Mouse (Mus musculus): Measurements from ENCODE around the gene Alk. TPM values are rescaled to one million over a fixed set of nuclear protein-coding genes. Genes with fewer than 3 reads are reported as not detected.

Alk gene
- polyA plus RNA-seq, 1 experiment from 2014 or later, result 0.61 TPM

DNA sequence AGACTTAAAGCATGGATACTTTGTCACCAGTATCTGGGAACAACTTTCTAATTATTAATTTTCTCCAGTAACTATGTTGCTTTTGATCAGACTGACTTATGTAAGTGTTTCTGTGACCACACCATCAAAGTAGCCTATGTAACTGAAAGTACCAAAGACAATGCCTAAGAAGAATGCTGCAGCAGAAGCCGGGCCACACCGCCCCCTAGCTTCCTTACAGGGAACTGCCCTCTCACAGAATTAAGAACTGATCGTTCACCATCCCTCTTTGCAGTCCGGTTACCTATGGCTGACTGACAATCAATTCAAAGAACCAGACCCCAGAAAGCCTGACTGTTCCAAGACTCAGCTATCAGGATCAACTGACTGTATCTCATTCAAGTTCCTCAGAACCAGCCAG, 362.4 kb downstream of the Alk start:
- ATAC-seq (ENCODE audit: low FRiP score, low TSS enrichment) (no peak), DNase-seq (ENCODE audit: low spot score) (peak; percentile 28)
- Histone ChIP-seq H3K4me1 (replicated peaks; ENCODE audit: control insufficient read depth, insufficient read depth) (no peaks in the 10 kb centered on the region), H3K36me3 (ENCODE audit: control insufficient read depth, insufficient read depth, low read length) (no peaks in the 10 kb centered on the region), H3K9ac (ENCODE audit: low read length) (no peak overlapping the region), H3K9me3 (ENCODE audit: control insufficient read depth, low read length) (0 out of 2 replicates have a peak, but pooled peaks cover 5% of the 10 kb centered on the region), H3K27me3 (ENCODE audit: control insufficient read depth, insufficient read depth, low read length) (no peaks in the 10 kb centered on the region), H3K27ac (replicated peaks) (no peak overlapping the region), H3K4me2 (replicated peaks; ENCODE audit: low read depth) (no peak overlapping the region), H3K4me3 (ENCODE audit: low read depth, low read length) (no peak overlapping the region)
- peak; percentile 86 for TF ChIP-seq CTCF (IDR thresholded peaks at IDR 0.05; ENCODE audit: low read depth)
- TF ChIP-seq EP300 (optimal IDR thresholded peaks at IDR 0.05), result no peak
- WGBS, result 38% methylated on average over 4 of the region's 4 CpGs

DNA sequence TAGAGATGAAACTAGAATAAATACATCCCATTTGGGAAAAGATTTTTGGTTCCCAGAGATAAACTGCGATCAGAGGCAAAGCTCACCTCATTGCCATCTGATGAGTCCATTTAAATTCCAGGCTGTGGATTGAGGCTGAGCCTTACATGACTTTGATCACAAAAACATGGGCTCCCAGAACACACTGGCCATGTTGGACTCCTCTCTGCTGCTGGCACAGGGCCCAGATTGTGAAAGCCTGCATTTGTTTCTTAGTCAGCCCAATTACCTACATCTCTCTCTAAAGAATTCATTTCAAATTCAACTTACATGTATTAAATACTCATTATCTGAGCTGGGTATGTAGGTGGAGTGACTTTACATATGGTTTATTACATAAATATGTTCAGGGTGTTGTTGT, 367.1 kb downstream of the Alk start:
- Histone ChIP-seq H3K27ac (replicated peaks) (no peak overlapping the region), H3K4me3 (ENCODE audit: low read depth, low read length) (no peak overlapping the region), H3K9ac (ENCODE audit: low read length) (no peak overlapping the region), H3K4me2 (replicated peaks; ENCODE audit: low read depth) (no peak overlapping the region), H3K9me3 (ENCODE audit: control insufficient read depth, low read length) (0 out of 2 replicates have a peak, but pooled peaks cover 5% of the 10 kb centered on the region), H3K27me3 (ENCODE audit: control insufficient read depth, insufficient read depth, low read length) (no peaks in the 10 kb centered on the region), H3K36me3 (ENCODE audit: control insufficient read depth, insufficient read depth, low read length) (no peaks in the 10 kb centered on the region), H3K4me1 (replicated peaks; ENCODE audit: control insufficient read depth, insufficient read depth) (no peaks in the 10 kb centered on the region)
- DNase-seq (ENCODE audit: low spot score) (peak; percentile 19), ATAC-seq (ENCODE audit: low FRiP score, low TSS enrichment) (no peak)
- WGBS, result 75% methylated on average over 1 of the region's 1 CpGs
- TF ChIP-seq CTCF (IDR thresholded peaks at IDR 0.05; ENCODE audit: low read depth) (no peak), EP300 (optimal IDR thresholded peaks at IDR 0.05) (no peak)

DNA sequence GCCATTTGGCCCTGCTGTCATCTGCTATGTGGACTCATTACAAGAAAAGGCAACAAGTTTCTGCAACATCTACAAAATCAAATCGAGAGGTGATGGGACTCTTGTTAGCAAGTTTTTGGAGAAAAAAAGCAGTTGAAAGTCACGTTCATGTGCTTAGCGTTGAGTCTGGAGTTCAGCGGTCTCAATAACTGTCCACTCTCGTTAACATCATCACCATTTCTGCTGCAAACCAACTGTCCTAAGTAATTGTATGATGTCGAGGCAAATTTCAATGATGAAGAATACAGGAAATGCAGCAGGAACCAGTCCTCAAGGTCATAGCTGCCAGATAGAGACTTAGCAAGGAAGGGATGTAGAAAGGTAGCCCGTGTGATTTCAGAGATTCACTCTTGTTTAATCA, 373.5 kb downstream of the Alk start:
- 86% methylated on average over 7 of the region's 7 CpGs for WGBS
- Histone ChIP-seq H3K9me3 (ENCODE audit: control insufficient read depth, low read length) (no peaks in the 10 kb centered on the region), H3K4me3 (ENCODE audit: low read depth, low read length) (no peak overlapping the region), H3K4me1 (replicated peaks; ENCODE audit: control insufficient read depth, insufficient read depth) (no peaks in the 10 kb centered on the region), H3K9ac (ENCODE audit: low read length) (no peak overlapping the region), H3K4me2 (replicated peaks; ENCODE audit: low read depth) (no peak overlapping the region), H3K27ac (replicated peaks) (no peak overlapping the region), H3K27me3 (ENCODE audit: control insufficient read depth, insufficient read depth, low read length) (no peaks in the 10 kb centered on the region), H3K36me3 (ENCODE audit: control insufficient read depth, insufficient read depth, low read length) (no peaks in the 10 kb centered on the region)
- DNase-seq (ENCODE audit: low spot score) (no peak), ATAC-seq (ENCODE audit: low FRiP score, low TSS enrichment) (no peak)
- TF ChIP-seq EP300 (optimal IDR thresholded peaks at IDR 0.05) (no peak), CTCF (IDR thresholded peaks at IDR 0.05; ENCODE audit: low read depth) (no peak)

DNA sequence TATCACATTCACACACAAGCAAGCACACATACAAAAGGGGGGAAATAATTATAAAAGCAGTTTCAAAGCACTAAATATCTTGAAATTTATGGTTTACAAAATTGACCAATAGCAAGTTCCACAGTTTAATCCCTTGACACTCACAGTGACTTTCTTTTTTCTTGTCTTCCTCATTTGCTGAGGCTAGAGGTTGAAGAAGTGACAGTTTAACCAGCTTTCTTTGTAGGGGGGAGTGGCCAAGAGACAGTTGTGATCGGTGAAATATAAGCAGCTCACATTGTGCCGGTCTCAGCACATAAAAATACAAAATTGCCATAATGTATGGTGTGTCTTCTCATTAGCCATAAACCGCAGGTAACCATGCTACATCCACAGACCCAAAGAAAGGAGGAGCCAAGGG, 385.6 kb downstream of the Alk start:
- no peak overlapping the region for H3K27ac ChIP-seq (replicated peaks)
- ATAC-seq (ENCODE audit: low FRiP score, low TSS enrichment), result no peak
- H3K36me3 ChIP-seq (ENCODE audit: control insufficient read depth, insufficient read depth, low read length), result no peaks in the 10 kb centered on the region
- 77% methylated on average over 3 of the region's 3 CpGs for WGBS
- TF ChIP-seq CTCF (IDR thresholded peaks at IDR 0.05; ENCODE audit: low read depth) (no peak), EP300 (optimal IDR thresholded peaks at IDR 0.05) (no peak)
- H3K27me3 ChIP-seq (ENCODE audit: control insufficient read depth, insufficient read depth, low read length), result no peaks in the 10 kb centered on the region
- no peak overlapping the region for H3K4me3 ChIP-seq (ENCODE audit: low read depth, low read length)
- no peaks in the 10 kb centered on the region for H3K4me1 ChIP-seq (replicated peaks; ENCODE audit: control insufficient read depth, insufficient read depth)
- no peak overlapping the region for H3K4me2 ChIP-seq (replicated peaks; ENCODE audit: low read depth)
- H3K9ac ChIP-seq (ENCODE audit: low read length), result no peak overlapping the region
- DNase-seq (ENCODE audit: low spot score), result no peak
- no peaks in the 10 kb centered on the region for H3K9me3 ChIP-seq (ENCODE audit: control insufficient read depth, low read length)

DNA sequence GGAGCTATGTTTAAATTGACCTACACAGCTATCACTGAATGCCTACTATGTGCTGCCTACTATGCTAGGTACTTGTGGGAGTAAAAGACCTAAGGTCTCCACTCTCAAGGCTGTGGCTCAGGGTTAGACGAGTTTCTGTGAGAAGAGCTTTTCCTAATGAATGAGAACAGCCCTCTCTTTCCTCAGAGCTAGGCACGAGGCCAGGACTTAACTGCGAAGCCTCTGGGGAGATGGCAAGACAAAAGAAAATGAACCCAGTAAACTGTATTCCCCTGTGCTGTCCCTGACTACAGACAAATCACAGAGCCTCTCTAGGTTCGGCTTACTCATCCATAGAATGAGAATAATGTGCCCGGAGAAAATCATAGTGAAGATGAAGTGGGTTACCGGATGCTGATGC, 406.9 kb downstream of the Alk start:
- Histone ChIP-seq H3K9me3 (ENCODE audit: control insufficient read depth, low read length) (no peaks in the 10 kb centered on the region), H3K27ac (replicated peaks) (no peak overlapping the region), H3K36me3 (ENCODE audit: control insufficient read depth, insufficient read depth, low read length) (no peaks in the 10 kb centered on the region), H3K4me3 (ENCODE audit: low read depth, low read length) (no peak overlapping the region), H3K4me1 (replicated peaks; ENCODE audit: control insufficient read depth, insufficient read depth) (no peaks in the 10 kb centered on the region), H3K27me3 (ENCODE audit: control insufficient read depth, insufficient read depth, low read length) (no peaks in the 10 kb centered on the region), H3K9ac (ENCODE audit: low read length) (no peak overlapping the region), H3K4me2 (replicated peaks; ENCODE audit: low read depth) (no peak overlapping the region)
- TF ChIP-seq CTCF (IDR thresholded peaks at IDR 0.05; ENCODE audit: low read depth) (no peak), EP300 (optimal IDR thresholded peaks at IDR 0.05) (no peak)
- DNase-seq (ENCODE audit: low spot score) (no peak), ATAC-seq (ENCODE audit: low FRiP score, low TSS enrichment) (no peak)
- 57% methylated on average over 6 of the region's 6 CpGs for WGBS

DNA sequence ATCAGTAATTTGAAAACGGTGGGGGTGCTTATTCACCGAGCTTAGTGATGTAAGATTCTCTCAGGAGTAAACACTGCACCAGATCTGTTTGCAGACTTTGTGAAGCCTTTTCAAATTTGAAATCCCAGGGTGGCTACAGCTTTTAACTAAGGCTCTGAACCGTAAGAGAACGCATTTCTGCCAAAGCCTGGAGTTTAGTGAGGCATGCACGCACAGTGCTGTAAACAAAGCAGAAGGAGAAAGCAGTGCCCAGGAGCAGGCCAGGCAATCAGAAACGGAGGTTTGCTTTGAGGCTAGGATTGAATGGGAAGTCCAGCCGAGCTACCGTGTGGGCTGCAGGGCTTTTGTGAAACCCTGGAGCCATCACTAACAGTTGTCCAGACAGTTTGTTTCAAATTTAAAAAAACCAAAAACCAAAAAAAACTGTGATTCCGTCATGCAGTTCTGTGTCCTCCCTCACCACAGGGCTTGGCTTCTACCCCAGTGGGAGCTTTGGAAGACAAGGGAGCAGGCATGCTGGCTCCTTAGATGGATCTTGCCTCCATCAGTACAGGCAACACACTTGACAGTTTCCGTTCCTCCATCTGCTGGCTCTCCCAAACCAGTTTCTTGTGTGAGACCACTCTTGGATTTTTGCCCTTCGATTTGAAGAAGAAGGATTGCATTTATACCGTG, 409.3 kb downstream of the Alk start:
- WGBS, result 28% methylated on average over 12 of the region's 12 CpGs
- no peak for DNase-seq (ENCODE audit: low spot score)
- TF ChIP-seq CTCF (IDR thresholded peaks at IDR 0.05; ENCODE audit: low read depth), result no peak
- no peak for TF ChIP-seq EP300 (optimal IDR thresholded peaks at IDR 0.05)

More for the DNA sequence above, 409.3 kb downstream of the Alk start:
- no peak overlapping the region for H3K4me2 ChIP-seq (replicated peaks; ENCODE audit: low read depth)
- ATAC-seq (ENCODE audit: low FRiP score, low TSS enrichment), result no peak
- H3K27me3 ChIP-seq (ENCODE audit: control insufficient read depth, insufficient read depth, low read length), result no peaks in the 10 kb centered on the region
- H3K9me3 ChIP-seq (ENCODE audit: control insufficient read depth, low read length), result no peaks in the 10 kb centered on the region
- no peak overlapping the region for H3K4me3 ChIP-seq (ENCODE audit: low read depth, low read length)
- H3K36me3 ChIP-seq (ENCODE audit: control insufficient read depth, insufficient read depth, low read length), result no peaks in the 10 kb centered on the region
- H3K4me1 ChIP-seq (replicated peaks; ENCODE audit: control insufficient read depth, insufficient read depth), result no peaks in the 10 kb centered on the region
- no peak overlapping the region for H3K27ac ChIP-seq (replicated peaks)
- no peak overlapping the region for H3K9ac ChIP-seq (ENCODE audit: low read length)
